Mouse (Mus musculus): Measurements from ENCODE around the gene Dynll2. TPM values are rescaled to one million over a fixed set of nuclear protein-coding genes. Genes with fewer than 3 reads are reported as not detected.
"Not testable (repeated sequence)": the region's sequence is repeated elsewhere in the genome, so short reads cannot be mapped to it uniquely, and the experiment has no call there.

The Dynll2 gene
- total RNA-seq, 4 experiments from 2014 or later, result 470 to 530 (median 496) TPM

GRCm38 (mm10) chr11:87991806-87992205 lies 4.5 kb upstream of the Dynll2 start:
- no peak for DNase-seq (ENCODE audit: low spot score in 2 of 2)

DNA sequence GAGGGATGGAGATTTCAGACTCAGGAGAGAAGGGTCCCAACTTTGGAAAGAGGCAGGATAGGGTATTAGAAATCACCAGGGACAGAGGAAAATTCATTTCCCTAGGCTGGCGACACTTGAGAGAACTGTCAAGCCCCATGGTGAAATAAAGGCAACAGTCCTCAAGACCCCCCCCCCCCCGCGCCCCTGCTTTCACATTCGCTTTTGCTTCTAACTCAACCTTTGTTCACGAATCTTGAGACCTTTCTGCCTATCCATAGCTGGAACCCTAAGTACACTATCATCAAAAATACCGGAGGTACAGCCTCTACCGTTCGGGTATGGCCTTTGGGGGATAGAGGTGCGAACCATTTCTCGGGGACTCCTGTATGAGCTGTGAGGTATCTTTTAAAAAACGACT lies 528 bp upstream of the Dynll2 start:
- no peak for DNase-seq (ENCODE audit: low spot score in 2 of 2)

DNA sequence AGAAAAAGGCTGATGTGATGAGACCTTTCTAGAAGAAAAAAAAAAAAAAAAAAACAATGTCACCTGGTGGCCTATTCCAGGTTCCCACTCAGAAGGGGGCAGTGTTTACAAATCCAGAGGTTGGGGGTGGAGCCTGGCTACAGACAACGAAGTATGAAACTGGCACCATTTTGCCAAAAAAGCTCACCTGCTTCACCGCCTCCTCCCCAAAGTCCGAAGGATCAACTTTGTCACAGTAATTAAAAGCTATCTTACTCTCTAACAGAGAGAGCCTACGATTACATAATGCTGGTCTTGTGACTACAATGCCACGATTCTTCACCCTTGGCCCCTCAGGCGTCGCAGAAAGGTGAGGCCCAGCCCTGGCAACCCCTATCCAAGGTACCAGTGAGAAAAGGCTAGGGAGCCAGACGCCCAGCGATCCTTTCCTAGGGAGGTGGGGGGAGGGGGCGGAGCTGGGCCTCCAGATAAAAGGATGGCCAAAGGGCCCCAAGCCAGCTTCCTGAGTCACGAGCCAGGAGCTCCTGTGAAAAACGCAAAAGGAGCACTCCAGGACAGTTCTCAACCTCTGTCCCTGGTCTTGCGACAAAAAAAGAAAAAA lies 1.1 kb downstream of the Dynll2 start:
- DNase-seq (ENCODE audit: low spot score in 2 of 2), result peak; percentile 17 to 29

- no peak for DNase-seq (ENCODE audit: low spot score in 2 of 2)
These were observed 1.7 kb downstream of the Dynll2 start for GRCm38 (mm10) chr11:87985643-87986042.

DNA sequence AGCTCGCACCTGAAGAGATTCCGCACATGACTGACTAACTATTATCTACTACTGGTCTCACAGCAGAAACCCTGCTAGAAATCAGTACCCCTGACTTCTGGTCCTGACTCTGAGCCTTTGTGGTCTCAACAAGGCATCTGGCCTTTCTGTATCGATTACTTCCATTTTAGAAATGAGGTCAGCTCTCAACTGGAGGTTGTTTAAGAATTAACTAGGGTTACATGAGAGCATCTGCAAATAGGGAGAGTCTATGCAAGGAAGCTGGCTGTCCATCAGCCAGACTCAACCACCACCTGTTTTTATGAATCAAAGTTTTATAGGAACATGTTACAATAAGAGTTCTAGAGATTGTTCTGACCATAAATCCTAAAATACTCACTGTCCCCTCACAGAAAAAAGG lies 2.8 kb downstream of the Dynll2 start:
- no peak for DNase-seq (ENCODE audit: low spot score in 2 of 2)

- no peak for DNase-seq (ENCODE audit: low spot score in 2 of 2)
These were observed 8.4 kb downstream of the Dynll2 start for GRCm38 (mm10) chr11:87978905-87979304.

GRCm38 (mm10) chr11:87977021-87977420 lies 10.3 kb downstream of the Dynll2 start:
- not testable (repeated sequence) for DNase-seq (ENCODE audit: low spot score in 2 of 2)

- peak; percentile 55 to 71 for DNase-seq (ENCODE audit: low spot score in 2 of 2)
These were observed 12.7 kb downstream of the Dynll2 start for GRCm38 (mm10) chr11:87974477-87975181.

- DNase-seq (ENCODE audit: low spot score in 2 of 2), result no peak
These were observed 13.6 kb downstream of the Dynll2 start for GRCm38 (mm10) chr11:87973559-87974305.

DNA sequence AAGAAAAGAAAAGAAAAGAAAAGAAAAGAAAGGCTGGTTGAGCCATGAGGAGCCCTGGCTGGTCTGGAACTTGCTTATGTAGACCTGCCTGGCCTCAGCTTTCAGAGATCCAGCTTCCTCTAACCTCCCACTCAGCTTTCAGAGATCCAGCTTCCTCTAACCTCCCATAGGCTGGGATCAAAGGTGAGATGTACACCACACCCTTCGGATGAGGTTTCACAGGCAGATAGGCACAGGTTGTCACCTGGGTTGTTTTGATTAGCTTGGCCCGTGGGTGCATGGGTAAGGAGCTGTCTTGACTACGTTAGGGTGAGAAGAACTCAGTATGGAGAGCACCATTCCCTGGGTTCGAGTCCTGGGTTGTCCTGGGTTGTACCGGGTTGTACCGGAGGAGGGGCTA lies 14.5 kb downstream of the Dynll2 start:
- DNase-seq (ENCODE audit: low spot score in 2 of 2), result no peak

- no peak for DNase-seq (ENCODE audit: low spot score in 2 of 2)
These were observed 18.8 kb downstream of the Dynll2 start for GRCm38 (mm10) chr11:87968356-87969122.

DNA sequence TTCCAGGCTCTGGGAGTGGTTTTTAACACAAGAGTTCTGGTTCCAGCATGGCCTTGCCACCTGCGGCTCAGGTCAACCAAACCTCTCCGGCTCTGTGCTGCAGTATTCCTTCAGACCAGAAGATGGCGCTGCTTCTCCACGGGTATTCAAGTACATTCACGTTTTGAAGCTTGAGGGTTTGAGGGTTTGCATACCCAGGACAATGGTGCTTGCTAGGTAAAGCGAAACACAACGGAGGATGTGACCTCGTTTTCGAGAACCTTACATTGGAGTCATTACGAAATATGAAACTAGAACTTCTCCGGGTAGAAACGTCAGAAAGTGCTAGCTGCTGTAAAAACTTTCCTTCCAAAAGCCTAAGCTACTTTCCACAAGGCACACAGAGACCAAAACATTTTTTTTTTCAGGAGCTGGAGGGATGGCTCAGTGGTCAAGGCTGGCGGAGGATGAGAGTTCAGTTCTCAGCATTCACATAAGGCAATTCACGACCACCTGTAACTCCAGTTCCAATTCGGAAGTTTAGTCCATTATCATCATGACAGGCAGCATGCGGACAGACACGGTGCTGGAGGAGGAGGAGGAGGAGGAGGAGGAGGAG lies 19.5 kb downstream of the Dynll2 start:
- peak; percentile 65 to 86 for DNase-seq (ENCODE audit: low spot score in 2 of 2)

DNA sequence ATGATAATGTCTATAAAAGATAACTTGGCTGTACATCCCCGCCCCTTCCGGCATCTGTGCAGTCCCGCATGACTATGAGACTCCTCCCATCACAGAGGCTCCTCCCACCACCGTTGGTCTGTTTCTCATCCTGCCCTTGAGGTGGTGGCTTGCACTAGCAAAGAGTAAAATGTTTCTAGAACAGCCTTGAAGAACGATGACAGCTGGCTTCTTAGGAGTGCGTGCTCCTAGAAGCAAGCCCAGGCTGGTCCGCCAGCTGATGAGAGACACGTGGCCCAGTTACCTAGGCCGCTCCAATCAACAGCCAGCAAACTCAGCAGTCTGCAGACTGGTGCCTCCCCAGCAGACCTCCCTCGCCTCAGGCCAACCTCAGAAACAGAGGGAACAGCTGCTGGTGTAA lies 21.1 kb downstream of the Dynll2 start:
- no peak for DNase-seq (ENCODE audit: low spot score in 2 of 2)

DNA sequence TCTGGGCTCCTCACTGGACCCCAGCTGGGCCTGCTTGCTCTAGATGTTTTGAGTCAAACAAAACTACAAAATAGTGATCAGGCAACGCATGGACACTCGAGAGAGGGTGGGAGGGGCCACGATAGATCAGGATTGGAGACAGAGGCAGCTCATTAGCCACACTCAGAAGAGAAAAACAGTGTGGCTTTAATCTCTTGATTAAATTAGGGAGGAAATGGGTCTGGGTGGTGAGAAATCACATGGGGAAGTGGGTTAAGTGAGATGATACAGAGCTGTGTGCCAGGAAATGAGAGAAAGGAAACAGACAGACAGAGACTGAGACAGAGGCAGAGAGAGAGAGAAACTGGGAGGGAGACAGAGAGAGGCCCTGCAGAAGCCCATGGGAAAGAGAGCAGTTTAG lies 22.0 kb downstream of the Dynll2 start:
- no peak for DNase-seq (ENCODE audit: low spot score in 2 of 2)

- no peak for DNase-seq (ENCODE audit: low spot score in 2 of 2)
These were observed 30.3 kb downstream of the Dynll2 start for GRCm38 (mm10) chr11:87957066-87957465.

DNA sequence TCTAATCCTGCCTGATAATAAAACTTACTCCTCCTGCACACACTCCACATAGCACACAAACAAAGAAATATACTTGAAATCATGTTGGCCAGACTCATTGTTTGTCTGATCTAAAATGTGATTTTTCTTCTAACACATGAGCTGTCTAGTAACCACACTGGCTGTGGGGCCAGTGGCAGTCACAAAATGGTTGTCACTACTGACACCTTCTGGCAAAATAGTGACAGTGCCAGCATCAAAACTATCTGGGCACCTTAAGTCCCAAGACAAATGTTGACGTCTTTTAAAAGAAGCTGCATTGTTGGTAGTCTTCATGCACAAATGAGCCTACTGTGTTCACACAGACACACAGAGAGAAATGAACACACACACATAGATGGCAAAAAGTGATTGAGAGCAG lies 32.2 kb downstream of the Dynll2 start:
- DNase-seq (ENCODE audit: low spot score in 2 of 2), result no peak

DNA sequence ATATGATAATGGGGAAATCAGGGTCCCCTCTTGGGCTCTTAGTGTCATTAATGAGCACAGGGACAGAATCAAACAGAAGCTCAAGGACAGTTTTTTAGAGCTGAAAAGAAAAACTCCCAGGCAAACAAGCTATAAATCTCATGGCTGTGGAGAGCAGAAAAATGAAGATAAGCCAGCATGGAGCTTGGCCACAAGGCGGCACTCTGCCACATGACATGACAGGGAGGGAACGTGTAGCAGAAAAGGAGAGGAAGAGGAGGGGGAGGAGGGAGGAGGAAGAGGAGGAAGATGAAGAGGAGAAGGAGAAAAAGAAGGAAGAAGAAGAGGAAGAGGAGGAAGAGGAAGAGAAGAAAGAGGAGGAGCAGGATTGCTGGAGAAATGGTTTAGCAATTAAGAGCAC lies 37.3 kb downstream of the Dynll2 start:
- DNase-seq (ENCODE audit: low spot score in 2 of 2), result no peak

DNA sequence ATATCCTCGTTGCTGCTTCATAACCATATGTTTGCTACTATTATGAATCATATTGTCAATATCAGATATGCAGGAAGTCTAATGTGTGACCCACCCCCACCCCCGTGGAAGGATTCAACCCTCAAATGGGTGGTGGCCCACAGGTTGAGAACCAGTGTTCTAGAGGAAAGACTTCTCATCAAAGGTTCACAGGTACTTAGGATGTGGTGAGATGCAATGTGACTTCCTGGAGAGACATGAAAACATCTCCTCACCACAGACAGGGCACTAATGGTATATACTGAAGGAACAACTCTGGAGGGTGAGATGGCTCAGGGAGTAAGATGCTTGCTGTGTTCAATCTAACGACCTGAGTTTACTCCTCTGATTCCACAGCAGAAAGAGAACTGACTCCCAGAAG lies 51.9 kb downstream of the Dynll2 start:
- no peak for DNase-seq (ENCODE audit: low spot score in 2 of 2)

GRCm38 (mm10) chr11:87933731-87934130 lies 53.6 kb downstream of the Dynll2 start:
- DNase-seq (ENCODE audit: low spot score in 2 of 2), result no peak

- DNase-seq (ENCODE audit: low spot score in 2 of 2), result no peak
These were observed 57.0 kb downstream of the Dynll2 start for GRCm38 (mm10) chr11:87930348-87930747.

Measured in layer of hippocampus, adult 8-10 months (tissue).